Mouse (Mus musculus) duodenum, adult 2 months (tissue): ENCODE results near the gene Abcg3. TPM values are rescaled to one million over a fixed set of nuclear protein-coding genes. Genes with fewer than 3 reads are reported as not detected.

ENCODE experiments used
- polyA plus RNA-seq: library from polyadenylated mRNA; depleted of rRNA; stranded (reverse); fragments of >200 nt; gene quantifications from 2 replicates; pipeline ENCODE4 v1.2.3, GENCODE M21; 2012; ENCODE audit warnings: low replicate concordance; rRNA removed

Gene Abcg3
- 0.09 and 0.26 TPM in 2 replicates for polyA plus RNA-seq

DNA sequence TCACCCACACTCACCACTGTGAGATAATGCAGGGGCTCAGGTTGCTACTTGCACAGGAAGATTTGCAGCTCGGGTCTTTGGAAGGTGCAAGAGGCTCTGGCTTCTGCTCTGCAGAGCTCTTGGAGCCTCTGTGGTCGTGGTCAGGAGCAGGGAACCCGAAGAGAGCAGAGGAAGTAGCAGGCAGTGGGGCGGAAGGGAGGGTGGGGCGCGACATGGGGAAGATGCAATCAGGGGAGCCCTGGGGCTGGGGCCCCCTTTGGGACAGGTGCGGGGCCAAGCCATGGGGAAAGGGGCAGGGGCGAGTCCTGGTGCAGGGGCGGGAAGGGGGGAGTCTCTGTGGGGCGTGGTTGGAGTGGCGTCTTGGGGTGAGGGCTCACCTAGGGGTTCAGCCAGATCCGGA, at the start of gene Abcg3:
Gene Abcg3 (minus strand): TSS at position 184 of the 400 bp plus-strand sequence.

Other genes with a start within 250 kb of the Abcg3 start
- gene Zfp951, start 122.6 kb downstream of the Abcg3 start, polyA plus RNA-seq = not detected in 2 replicates
- gene Gbp9, start 156.8 kb upstream of the Abcg3 start, polyA plus RNA-seq = 0.33 and 0.43 TPM in 2 replicates
- 0.58 and 1.8 TPM in 2 replicates for gene Gbp8, start 156.8 kb upstream of the Abcg3 start, polyA plus RNA-seq
- 1.1 and 2.1 TPM in 2 replicates for gene Gbp4, start 156.9 kb upstream of the Abcg3 start, polyA plus RNA-seq